Mouse (Mus musculus) lung, postnatal 0 days (tissue): ENCODE data around the gene Cd47.

ENCODE experiments used
- CTCF ChIP-seq: IDR thresholded peaks from 2 replicates; pipeline ENCODE4 v1.5.1; 2016; ENCODE audit warnings: antibody characterized with exemption, mild to moderate bottlenecking
- EP300 ChIP-seq: IDR thresholded peaks from 2 replicates; pipeline ENCODE4 v1.6.1; 2016; ENCODE audit warnings: antibody characterized with exemption, mild to moderate bottlenecking, control low read depth

- no peak for TF ChIP-seq CTCF
- TF ChIP-seq EP300 = no peak
Observed at GRCm38 (mm10) chr16:49894624-49895023, 94.3 kb downstream of the Cd47 start.
